Mouse (Mus musculus) MEL (cell line): Measurements from ENCODE around the gene Gm16181.

Experiments
- CTCF ChIP-seq, 3 experiments: IDR thresholded peaks in 2 of 3; conservative IDR thresholded peaks in 1 of 3; 2 replicates each; pipeline ENCODE4 v1.5.1; 2011 to 2012; ENCODE audit warnings: low read length in 3 of 3, low read depth in 2 of 3, mild to moderate bottlenecking in 2 of 3, improper control_type of control experiment in 1 of 3, inconsistent platforms in 1 of 3, mixed read lengths in 1 of 3, moderate library complexity in 1 of 3; ENCODE audit not compliant: control insufficient read depth in 1 of 3, insufficient read depth in 1 of 3, poor library complexity in 1 of 3, severe bottlenecking in 1 of 3
- ELF1 ChIP-seq: IDR thresholded peaks from 2 replicates; pipeline ENCODE4 v1.6.1; 2014; ENCODE audit warnings: low read depth, mild to moderate bottlenecking, inconsistent platforms, low read length, improper control_type of control experiment, moderate library complexity
- EP300 ChIP-seq, 2 experiments: IDR thresholded peaks; 2 replicates each; pipeline ENCODE4 v1.6.1; 2011; ENCODE audit warnings: improper control_type of control experiment in 2 of 2, low read length in 2 of 2, low read depth in 1 of 2, mild to moderate bottlenecking in 1 of 2
- GATA1 ChIP-seq: IDR thresholded peaks from 2 replicates; pipeline ENCODE4 v1.6.1; 2011; ENCODE audit warnings: low read depth, low read length, improper control_type of control experiment
- MEF2A ChIP-seq: IDR thresholded peaks from 2 replicates; pipeline ENCODE4 v1.6.1; 2014; ENCODE audit warnings: low read depth, mild to moderate bottlenecking, inconsistent platforms, low read length, improper control_type of control experiment; ENCODE audit not compliant: poor library complexity, insufficient replicate concordance, severe bottlenecking; ENCODE audit errors: extremely low read depth
- MXI1 ChIP-seq: IDR thresholded peaks from 2 replicates; pipeline ENCODE4 v1.6.1; 2011; ENCODE audit warnings: mild to moderate bottlenecking, low read depth, low read length, improper control_type of control experiment
- MYC ChIP-seq: IDR thresholded peaks from 2 replicates; pipeline ENCODE4 v1.6.1; 2011; ENCODE audit warnings: low read depth, mild to moderate bottlenecking, low read length, improper control_type of control experiment, moderate library complexity
- POLR2A ChIP-seq, 2 experiments: IDR thresholded peaks; 2 replicates each; pipeline ENCODE4 v1.6.1; 2011 to 2012; ENCODE audit warnings: low read length in 2 of 2, mild to moderate bottlenecking in 2 of 2, control low read depth in 1 of 2, improper control_type of control experiment in 1 of 2, low read depth in 1 of 2, moderate library complexity in 1 of 2; ENCODE audit not compliant: control insufficient read depth in 1 of 2, insufficient read depth in 1 of 2, poor library complexity in 1 of 2
- POLR2AphosphoS5 ChIP-seq: IDR thresholded peaks from 2 replicates; pipeline ENCODE4 v1.6.1; 2012; ENCODE audit warnings: low read depth, borderline replicate concordance, mild to moderate bottlenecking, inconsistent platforms, low read length, moderate library complexity, mixed read lengths
- RCOR1 ChIP-seq: IDR thresholded peaks from 2 replicates; pipeline ENCODE4 v1.6.1; 2012; ENCODE audit warnings: low read depth, mild to moderate bottlenecking, inconsistent platforms, low read length, improper control_type of control experiment
- SIN3A ChIP-seq: IDR thresholded peaks from 2 replicates; pipeline ENCODE4 v1.6.1; 2012; ENCODE audit warnings: low read length, improper control_type of control experiment, inconsistent platforms
- TAL1 ChIP-seq: IDR thresholded peaks from 2 replicates; pipeline ENCODE4 v1.6.1; 2012; ENCODE audit warnings: mild to moderate bottlenecking, inconsistent platforms, low read length, moderate library complexity, mixed read lengths
- ZC3H11A ChIP-seq: IDR thresholded peaks from 2 replicates; pipeline ENCODE4 v1.6.1; 2012; ENCODE audit warnings: low read depth, mild to moderate bottlenecking, inconsistent platforms, low read length, improper control_type of control experiment

DNA sequence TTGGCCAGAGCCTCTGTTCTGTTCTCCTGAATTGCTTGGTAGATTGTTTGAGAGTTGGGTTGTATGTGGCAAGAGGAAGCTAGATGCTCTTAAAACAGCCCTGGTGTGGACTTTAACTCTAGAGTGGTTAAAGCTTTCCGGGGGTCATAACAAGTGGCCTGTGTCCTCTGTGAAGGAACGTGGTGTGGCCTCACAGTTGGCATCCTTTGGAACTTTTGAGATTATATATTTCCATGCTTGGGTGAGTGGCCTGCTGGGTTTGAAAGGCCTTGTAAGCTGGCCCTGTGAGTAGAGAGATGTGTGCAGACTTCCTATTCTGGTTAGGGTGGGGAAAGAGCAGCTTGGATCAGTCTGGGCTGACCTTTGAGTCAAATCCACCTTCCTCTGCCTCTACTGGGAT lies 24.4 kb downstream of the Gm16181 start:
- TF ChIP-seq POLR2A (IDR thresholded peaks at IDR 0.05; ENCODE audit: control insufficient read depth in 1 of 2, insufficient read depth in 1 of 2, low read depth in 1 of 2, low read length in 2 of 2, poor library complexity in 1 of 2) (no peak; a peak in 1 of 4 replicates), ELF1 (no peak), CTCF (IDR thresholded peaks at IDR 0.05 in 2 of 3, conservative IDR thresholded peaks at IDR 0.05 in 1 of 3; ENCODE audit: control insufficient read depth in 1 of 3, insufficient read depth in 1 of 3, low read depth in 2 of 3, low read length in 3 of 3, poor library complexity in 1 of 3, severe bottlenecking in 1 of 3) (no peak), ZC3H11A (no peak), RCOR1 (no peak), MXI1 (no peak), EP300 (IDR thresholded peaks at IDR 0.05; ENCODE audit: low read depth in 1 of 2, low read length in 2 of 2) (no peak), MEF2A (no peak), MYC (no peak), POLR2AphosphoS5 (no peak), SIN3A (no peak), TAL1 (no peak), GATA1 (no peak)
